Mouse (Mus musculus) CH12.LX (cell line): ENCODE results near the gene Arl2bp.

ENCODE experiments used
- CTCF ChIP-seq, 2 experiments: IDR thresholded peaks in 1 of 2; conservative IDR thresholded peaks in 1 of 2; 2 replicates each; pipeline ENCODE4 v1.5.1; 2011 to 2012; ENCODE audit warnings: low read depth in 2 of 2, low read length in 2 of 2, improper control_type of control experiment in 1 of 2, inconsistent platforms in 1 of 2, mild to moderate bottlenecking in 1 of 2, moderate library complexity in 1 of 2
- E2F4 ChIP-seq: IDR thresholded peaks from 2 replicates; pipeline ENCODE4 v1.6.1; 2011; ENCODE audit warnings: low read depth, low read length, improper control_type of control experiment; ENCODE audit not compliant: insufficient replicate concordance
- EP300 ChIP-seq: IDR thresholded peaks from 2 replicates; pipeline ENCODE4 v1.6.1; 2011; ENCODE audit warnings: low read length, improper control_type of control experiment
- GABPA ChIP-seq: IDR thresholded peaks from 2 replicates; pipeline ENCODE4 v1.6.1; 2012; ENCODE audit warnings: low read depth, low read length, improper control_type of control experiment, inconsistent platforms; ENCODE audit not compliant: insufficient replicate concordance
- POLR2A ChIP-seq: IDR thresholded peaks from 2 replicates; pipeline ENCODE4 v1.6.1; 2011; ENCODE audit warnings: low read depth, mild to moderate bottlenecking, improper control_type of control experiment, low read length
- RAD21 ChIP-seq: IDR thresholded peaks from 2 replicates; pipeline ENCODE4 v1.6.1; 2011; ENCODE audit warnings: low read depth, mild to moderate bottlenecking, low read length, improper control_type of control experiment, moderate library complexity

DNA sequence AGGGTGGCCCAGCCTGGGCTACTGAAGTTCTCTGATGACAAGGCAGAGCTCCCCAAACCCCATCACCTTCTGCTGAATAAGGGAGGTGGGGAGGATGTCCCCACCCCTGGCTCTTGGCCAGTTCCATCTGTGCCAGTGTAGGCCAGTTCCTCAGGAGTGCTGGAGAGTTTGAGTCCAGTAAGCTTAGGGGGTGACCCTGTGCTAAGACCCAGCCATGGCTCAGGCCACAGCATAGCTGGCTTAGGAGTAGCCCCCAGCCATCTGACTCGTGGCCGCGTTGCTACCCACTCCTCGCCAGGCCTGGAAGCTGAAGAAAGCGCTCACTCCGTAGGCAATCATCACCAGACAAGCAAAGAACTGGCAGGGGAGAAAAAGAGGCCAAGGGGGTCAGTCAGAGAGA, 9.5 kb downstream of the Arl2bp start:
- TF ChIP-seq CTCF (conservative IDR thresholded peaks at IDR 0.05 in 1 of 2, IDR thresholded peaks at IDR 0.05 in 1 of 2; ENCODE audit: low read depth in 2 of 2, low read length in 2 of 2) (no peak), POLR2A (no peak; the same call in 1 of the 2 replicates), EP300 (no peak), GABPA (no peak), E2F4 (no peak), RAD21 (no peak)
